Mouse (Mus musculus) midbrain, embryonic 14.5 days (tissue): ENCODE measurements at regions not wholly inside any gene's neighbourhood (a gene's known extent, or its start where the extent isn't known, plus 50 kb on each side); places are given as distances from the start of the nearest gene placed in this dataset.
A peak's percentile ranks its signal among the peaks of the same experiment; 100 is the strongest.

Source experiments
- ATAC-seq: fragments of 200-750 bp; cut with Nextera tagmentation; 2 replicates; pipeline ENCODE4 v1.8.0; 2017; ENCODE audit warnings: moderate number of reproducible peaks, moderate library complexity; ENCODE audit not compliant: low FRiP score, low TSS enrichment
- DNase-seq: peaks from one replicate; pipeline ENCODE4 v3.0.0-alpha.2; 2015
- H3K27ac ChIP-seq: fragments of 300-500 bp; sonication (generic); replicated peaks from 2 replicates; pipeline ENCODE4 v1.5.1; 2014; ENCODE audit warnings: mild to moderate bottlenecking, low read depth, low read length, moderate library complexity
- H3K27me3 ChIP-seq: fragments of 300-500 bp; sonication (generic); 2 replicates; pipeline ENCODE4 v1.6.1; 2014; ENCODE audit warnings: low read length, control low read depth, mixed read lengths; ENCODE audit not compliant: control insufficient read depth, insufficient read depth
- H3K36me3 ChIP-seq: fragments of 300-500 bp; sonication (generic); 2 replicates; pipeline ENCODE4 v1.6.1; 2014; ENCODE audit warnings: low read length, control low read depth; ENCODE audit not compliant: control insufficient read depth, insufficient read depth
- H3K4me1 ChIP-seq: fragments of 300-500 bp; sonication (generic); 2 replicates; pipeline ENCODE4 v1.6.1; 2014; ENCODE audit warnings: mild to moderate bottlenecking, antibody characterized with exemption, low read length, control low read depth; ENCODE audit not compliant: control insufficient read depth, insufficient read depth
- H3K4me2 ChIP-seq: fragments of 300-500 bp; sonication (generic); 2 replicates; pipeline ENCODE4 v1.6.1; 2014; ENCODE audit warnings: mild to moderate bottlenecking, low read length, moderate library complexity
- H3K4me3 ChIP-seq: fragments of 300-500 bp; sonication (generic); replicated peaks from 2 replicates; pipeline ENCODE4 v1.5.1; 2014; ENCODE audit warnings: low read depth, low read length
- H3K9ac ChIP-seq: fragments of 300-500 bp; sonication (generic); replicated peaks from 2 replicates; pipeline ENCODE4 v1.6.1; 2014; ENCODE audit warnings: mild to moderate bottlenecking, low read length, moderate library complexity
- H3K9me3 ChIP-seq: fragments of 300-500 bp; sonication (generic); 2 replicates; pipeline ENCODE4 v1.6.1; 2016; ENCODE audit warnings: low read length, control low read depth, mixed read lengths; ENCODE audit not compliant: control insufficient read depth
- WGBS: fragments of 180-500 bp; shearing (Covaris S2); extraction: QIAGEN DNeasy Blood & Tissue Kit; methylation state at CpG from one replicate; pipeline ENCODE4 v1.1.7; 2014; 5-methylcytosine and 5-hydroxymethylcytosine counted together

- no peaks in the 10 kb centered on the region for H3K27me3 ChIP-seq
- H3K27ac ChIP-seq = peak overlapping the region; percentile 55; the same call in 1 of the 2 replicates
- no peaks in the 10 kb centered on the region for H3K4me1 ChIP-seq
- ATAC-seq (peak; percentile 71), DNase-seq (peak; percentile 96)
- 17% methylated on average over 9 of the region's 9 CpGs for WGBS
- H3K9ac ChIP-seq = no peak overlapping the region
- H3K36me3 ChIP-seq = no peaks in the 10 kb centered on the region
- H3K4me2 ChIP-seq = no peak overlapping the region
- H3K4me3 ChIP-seq = no peak overlapping the region
- no peaks in the 10 kb centered on the region for H3K9me3 ChIP-seq
Observed at GRCm38 (mm10) chr10:91297792-91298460, 116.8 kb upstream of the Tmpo start.

- ATAC-seq (no peak), DNase-seq (no peak)
- Histone ChIP-seq H3K4me1 (no peaks in the 10 kb centered on the region), H3K27me3 (no peaks in the 10 kb centered on the region), H3K9ac (no peak overlapping the region), H3K36me3 (no peaks in the 10 kb centered on the region), H3K4me3 (no peak overlapping the region), H3K9me3 (no peaks in the 10 kb centered on the region), H3K4me2 (no peak overlapping the region), H3K27ac (no peak overlapping the region)
- 85% methylated on average over 8 of the region's 8 CpGs for WGBS
Observed at GRCm38 (mm10) chr10:91295345-91295744, 114.2 kb upstream of the Tmpo start.

- no peak for DNase-seq
- no peaks in the 10 kb centered on the region for H3K36me3 ChIP-seq
- no peak for ATAC-seq
- WGBS = 91% methylated on average over 6 of the region's 6 CpGs
- no peaks in the 10 kb centered on the region for H3K27me3 ChIP-seq
- no peak overlapping the region for H3K4me3 ChIP-seq
- no peaks in the 10 kb centered on the region for H3K4me1 ChIP-seq
- no peak overlapping the region for H3K9ac ChIP-seq
- no peak overlapping the region for H3K4me2 ChIP-seq
- H3K27ac ChIP-seq = no peak overlapping the region
- H3K9me3 ChIP-seq = no peaks in the 10 kb centered on the region
Observed at GRCm38 (mm10) chr10:91293226-91293625, 112.1 kb upstream of the Tmpo start.

- no peak overlapping the region for H3K4me3 ChIP-seq
- no peak overlapping the region for H3K9ac ChIP-seq
- no peaks in the 10 kb centered on the region for H3K36me3 ChIP-seq
- H3K27ac ChIP-seq = no peak overlapping the region
- H3K4me1 ChIP-seq = no peaks in the 10 kb centered on the region
- 96% methylated on average over 9 of the region's 9 CpGs for WGBS
- no peaks in the 10 kb centered on the region for H3K9me3 ChIP-seq
- no peak for ATAC-seq
- DNase-seq = no peak
- H3K4me2 ChIP-seq = no peak overlapping the region
- no peaks in the 10 kb centered on the region for H3K27me3 ChIP-seq
Observed at GRCm38 (mm10) chr10:91284259-91284658, 103.1 kb upstream of the Tmpo start.

- peak overlapping the region; percentile 66 for H3K27ac ChIP-seq
- peak; percentile 94 for DNase-seq
- peaks cover 12% of the 10 kb centered on the region; the same call in 1 of the 2 replicates for H3K4me1 ChIP-seq
- H3K4me3 ChIP-seq = no peak overlapping the region
- H3K9ac ChIP-seq = no peak overlapping the region
- 7% methylated on average over 14 of the region's 14 CpGs for WGBS
- peak; percentile 80 for ATAC-seq
- H3K27me3 ChIP-seq = no peaks in the 10 kb centered on the region
- peak overlapping the region; percentile 23 for H3K4me2 ChIP-seq
- H3K36me3 ChIP-seq = no peaks in the 10 kb centered on the region
- H3K9me3 ChIP-seq = no peaks in the 10 kb centered on the region
Observed at GRCm38 (mm10) chr10:91270955-91271741, 90.0 kb upstream of the Tmpo start.

GRCm38 (mm10) chr10:91270268-91270954 lies 89.3 kb upstream of the Tmpo start:
- Histone ChIP-seq H3K9ac (no peak overlapping the region), H3K4me3 (no peak overlapping the region), H3K27me3 (no peaks in the 10 kb centered on the region), H3K9me3 (no peaks in the 10 kb centered on the region), H3K4me1 (peaks cover 12% of the 10 kb centered on the region; the same call in 1 of the 2 replicates), H3K36me3 (no peaks in the 10 kb centered on the region), H3K27ac (0 out of 2 replicates have a peak overlapping the region, but pooled peaks have one; percentile 20), H3K4me2 (peak overlapping the region; percentile 23)
- ATAC-seq (0 out of 2 replicates have a peak, but pooled peaks have one; percentile 42), DNase-seq (peak; percentile 79)
- 25% methylated on average over 14 of the region's 14 CpGs for WGBS

GRCm38 (mm10) chr10:91267886-91268285 lies 86.8 kb upstream of the Tmpo start:
- H3K4me2 ChIP-seq = no peak overlapping the region
- H3K9me3 ChIP-seq = no peaks in the 10 kb centered on the region
- H3K9ac ChIP-seq = no peak overlapping the region
- H3K27ac ChIP-seq = no peak overlapping the region
- H3K27me3 ChIP-seq = no peaks in the 10 kb centered on the region
- DNase-seq (no peak), ATAC-seq (no peak)
- peaks cover 12% of the 10 kb centered on the region; the same call in 1 of the 2 replicates for H3K4me1 ChIP-seq
- 95% methylated on average over 6 of the region's 6 CpGs for WGBS
- no peaks in the 10 kb centered on the region for H3K36me3 ChIP-seq
- no peak overlapping the region for H3K4me3 ChIP-seq

GRCm38 (mm10) chr10:91260416-91260815 lies 79.3 kb upstream of the Tmpo start:
- H3K9me3 ChIP-seq = no peaks in the 10 kb centered on the region
- H3K36me3 ChIP-seq = no peaks in the 10 kb centered on the region
- no peak overlapping the region for H3K27ac ChIP-seq
- WGBS = 78% methylated on average over 10 of the region's 10 CpGs
- no peak overlapping the region for H3K9ac ChIP-seq
- H3K4me3 ChIP-seq = no peak overlapping the region
- ATAC-seq (no peak), DNase-seq (peak; percentile 50)
- no peaks in the 10 kb centered on the region for H3K4me1 ChIP-seq
- no peaks in the 10 kb centered on the region for H3K27me3 ChIP-seq
- H3K4me2 ChIP-seq = no peak overlapping the region
